Mouse (Mus musculus) thymus, adult 2 months (tissue): ENCODE measurements around the gene Fbf1. TPM values are rescaled to one million over a fixed set of nuclear protein-coding genes. Genes with fewer than 3 reads are reported as not detected.
"Not testable (repeated sequence)": the region's sequence is repeated elsewhere in the genome, so short reads cannot be mapped to it uniquely, and the experiment has no call there.

Experiments
- DNase-seq: peaks from one replicate; pipeline ENCODE4 v3.0.0; 2021
- H3K27ac ChIP-seq: fragments of 200-500 bp; 2 replicates; pipeline ENCODE4 v1.5.1; 2012; ENCODE audit warnings: low read length, control low read depth; ENCODE audit not compliant: control insufficient read depth, insufficient read depth
- H3K27me3 ChIP-seq: fragments of 200-500 bp; 2 replicates; pipeline ENCODE4 v1.6.1; 2012; ENCODE audit warnings: mild to moderate bottlenecking, low read length, moderate library complexity, mixed read lengths; ENCODE audit not compliant: control insufficient read depth, insufficient read depth
- H3K36me3 ChIP-seq: fragments of 200-500 bp; 2 replicates; pipeline ENCODE4 v1.6.1; 2012; ENCODE audit warnings: mild to moderate bottlenecking, low read length, moderate library complexity; ENCODE audit not compliant: control insufficient read depth, insufficient read depth
- H3K4me1 ChIP-seq: fragments of 200-500 bp; replicated peaks from 2 replicates; pipeline ENCODE4 v1.6.1; 2012; ENCODE audit warnings: low read length; ENCODE audit not compliant: control insufficient read depth, insufficient read depth
- H3K4me3 ChIP-seq: fragments of 200-500 bp; 2 replicates; pipeline ENCODE4 v1.5.1; 2012; ENCODE audit warnings: mild to moderate bottlenecking, low read length, control low read depth, moderate library complexity; ENCODE audit not compliant: control insufficient read depth, insufficient read depth
- CTCF ChIP-seq: fragments of 200-500 bp; IDR thresholded peaks from 2 replicates; pipeline ENCODE4 v1.5.1; 2012; ENCODE audit warnings: mild to moderate bottlenecking, control low read depth, low read length, moderate library complexity, borderline replicate concordance; ENCODE audit not compliant: control insufficient read depth, poor library complexity, insufficient read depth; ENCODE audit errors: extremely low read depth
- POLR2A ChIP-seq: fragments of 200-500 bp; IDR thresholded peaks from 2 replicates; pipeline ENCODE4 v1.6.1; 2012; ENCODE audit warnings: mild to moderate bottlenecking, low read length, control low read depth, moderate library complexity; ENCODE audit not compliant: control insufficient read depth, poor library complexity, insufficient read depth; ENCODE audit errors: extremely low read depth
- WGBS: fragments of 180-500 bp; shearing (Covaris S2); methylation state at CpG from one replicate; pipeline ENCODE4 v1.1.7; 2018; 5-methylcytosine and 5-hydroxymethylcytosine counted together
- polyA plus RNA-seq: library from polyadenylated mRNA; depleted of rRNA; stranded (reverse); fragments of >200 nt; gene quantifications from 2 replicates; pipeline ENCODE4 v1.2.3, GENCODE M21; 2012

The Fbf1 gene
- polyA plus RNA-seq, 1 experiment, result 30.3 TPM

DNA sequence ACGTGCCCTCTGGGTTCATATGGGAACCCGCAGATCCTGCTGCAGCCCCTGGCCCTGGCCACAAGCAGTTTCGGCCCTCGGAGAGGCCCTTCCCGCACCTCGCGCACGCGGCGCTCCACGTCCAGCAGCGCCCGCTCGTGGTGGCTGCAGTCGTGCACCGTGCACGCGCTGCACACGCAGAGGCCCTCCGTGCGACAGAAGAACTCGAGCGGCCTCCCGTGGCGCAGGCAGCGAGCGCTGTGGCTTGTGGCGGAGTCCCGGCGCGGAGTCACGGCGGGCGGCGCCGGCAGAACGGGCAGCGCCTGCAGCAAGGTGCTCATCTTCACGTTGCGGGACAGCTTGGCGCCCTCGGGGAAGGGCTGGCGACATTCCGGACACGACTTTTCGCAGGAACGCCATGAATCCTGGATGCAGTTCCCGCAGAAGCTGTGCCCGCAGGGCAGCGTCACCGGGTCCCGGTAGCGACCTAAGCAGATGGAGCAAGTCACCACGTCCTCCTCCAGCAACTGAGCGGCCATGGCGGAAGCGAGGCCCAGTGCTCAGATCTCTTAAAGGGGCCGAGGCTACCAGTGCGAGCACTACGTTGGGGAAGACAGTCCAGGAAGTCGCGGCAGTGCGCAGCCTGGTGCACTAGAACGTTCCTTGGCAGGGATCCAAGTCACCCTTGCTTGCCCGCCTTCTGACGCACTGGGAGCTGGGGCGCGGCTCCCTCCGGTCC lies 37.3 kb downstream of the Fbf1 start, which contains the start of gene Trim65:
Gene Trim65 (minus strand): TSS at position 641 of the 718 bp plus-strand sequence.
- H3K27me3 ChIP-seq, result no peaks in the 10 kb centered on the region
- WGBS, result under 1% methylated on average over 69 of the region's 69 CpGs
- DNase-seq, result peak; percentile 87
- H3K27ac ChIP-seq, result peak within 1 kb of the TSS; percentile 85
- H3K36me3 ChIP-seq, result peaks cover 10% of the 10 kb centered on the region
- peak within 1 kb of the TSS; percentile 66 for H3K4me3 ChIP-seq
- TF ChIP-seq CTCF, result peak; percentile 93
- TF ChIP-seq POLR2A, result no peak
- H3K4me1 ChIP-seq, result peaks cover 28% of the 10 kb centered on the region

DNA sequence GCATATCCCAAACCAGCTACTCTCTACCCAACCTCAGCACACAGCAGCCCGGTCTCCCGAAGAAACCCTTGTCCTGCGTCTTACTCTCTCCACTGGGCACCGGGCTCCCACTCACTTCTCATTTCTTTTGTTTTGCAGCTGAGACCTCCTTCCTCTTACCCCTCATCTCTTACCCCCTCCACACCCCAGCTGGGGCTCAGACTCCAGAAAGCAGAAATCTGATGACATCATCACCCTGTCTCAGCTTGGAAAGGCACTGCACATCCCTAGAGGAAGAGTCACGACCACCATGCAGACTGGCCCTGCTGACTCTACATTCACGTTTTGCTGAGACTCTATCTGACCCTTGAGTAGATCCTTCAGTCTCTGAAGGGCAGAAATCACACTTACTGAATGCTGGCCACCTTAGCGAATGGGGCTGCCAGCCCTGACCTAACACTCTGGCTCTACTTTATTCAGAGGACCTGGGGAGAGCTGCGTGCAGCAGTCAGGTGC lies 37.9 kb downstream of the Fbf1 start:
- Histone ChIP-seq H3K4me1 (peaks cover 28% of the 10 kb centered on the region), H3K27ac (peak overlapping the region; percentile 18; the same call in 1 of the 2 replicates), H3K27me3 (no peaks in the 10 kb centered on the region), H3K4me3 (peak overlapping the region; percentile 66), H3K36me3 (peaks cover 16% of the 10 kb centered on the region)
- 5% methylated on average over 8 of the region's 8 CpGs for WGBS
- TF ChIP-seq CTCF (no peak), POLR2A (no peak)
- peak; percentile 31 for DNase-seq

- TF ChIP-seq POLR2A (no peak), CTCF (no peak)
- Histone ChIP-seq H3K27me3 (no peaks in the 10 kb centered on the region), H3K4me3 (peak overlapping the region; percentile 66), H3K4me1 (peaks cover 28% of the 10 kb centered on the region), H3K36me3 (peaks cover 16% of the 10 kb centered on the region), H3K27ac (no peak overlapping the region)
- no peak for DNase-seq
- 79% methylated on average over 9 of the region's 9 CpGs for WGBS
Observed at GRCm38 (mm10) chr11:116129091-116129790, 38.7 kb downstream of the Fbf1 start.

DNA sequence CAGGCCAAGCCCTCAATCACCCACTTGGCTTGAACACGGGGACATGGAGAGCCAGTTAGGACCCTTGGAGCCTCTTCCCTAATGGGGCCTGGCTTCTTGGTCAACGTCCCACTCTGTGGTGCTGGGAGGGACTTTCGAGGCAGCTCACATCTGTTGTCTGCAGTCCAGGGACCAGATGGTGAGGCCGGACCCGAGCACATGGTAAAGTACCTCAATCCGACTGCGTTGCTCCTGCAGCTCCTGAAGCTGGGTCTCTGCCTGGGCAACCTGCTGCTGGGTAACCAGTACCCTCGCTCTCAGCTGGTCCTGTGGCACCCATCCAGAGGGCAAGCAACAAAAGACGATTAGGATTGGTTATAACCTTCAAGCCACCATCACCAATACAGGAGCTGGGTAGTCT lies 40.0 kb downstream of the Fbf1 start:
- peaks cover 24% of the 10 kb centered on the region for H3K4me1 ChIP-seq
- H3K27ac ChIP-seq, result no peak overlapping the region
- 93% methylated on average over 9 of the region's 9 CpGs for WGBS
- H3K36me3 ChIP-seq, result peaks cover 20% of the 10 kb centered on the region
- no peak for DNase-seq
- no peaks in the 10 kb centered on the region for H3K27me3 ChIP-seq
- TF ChIP-seq POLR2A, result no peak
- TF ChIP-seq CTCF, result no peak
- no peak overlapping the region for H3K4me3 ChIP-seq

- H3K27me3 ChIP-seq, result no peaks in the 10 kb centered on the region
- H3K4me1 ChIP-seq, result peaks cover 18% of the 10 kb centered on the region
- H3K36me3 ChIP-seq, result peaks cover 20% of the 10 kb centered on the region
- DNase-seq, result no peak
- no peak within 1 kb of the TSS for H3K27ac ChIP-seq
- TF ChIP-seq POLR2A, result no peak
- TF ChIP-seq CTCF, result no peak
- WGBS, result 91% methylated on average over 23 of the region's 23 CpGs
- no peak within 1 kb of the TSS for H3K4me3 ChIP-seq
Observed at GRCm38 (mm10) chr11:116127156-116127980, 40.6 kb downstream of the Fbf1 start, which contains the start of gene Trim47. Trim47 (minus strand) TSS chr11:116127210.

GRCm38 (mm10) chr11:116126261-116126660 lies 41.7 kb downstream of the Fbf1 start:
- Histone ChIP-seq H3K4me3 (no peak overlapping the region), H3K4me1 (peaks cover 13% of the 10 kb centered on the region), H3K27ac (no peak overlapping the region), H3K36me3 (peaks cover 20% of the 10 kb centered on the region), H3K27me3 (no peaks in the 10 kb centered on the region)
- TF ChIP-seq CTCF, result no peak
- no peak for TF ChIP-seq POLR2A
- no peak for DNase-seq
- WGBS, result over 99% methylated on average over 15 of the region's 15 CpGs

DNA sequence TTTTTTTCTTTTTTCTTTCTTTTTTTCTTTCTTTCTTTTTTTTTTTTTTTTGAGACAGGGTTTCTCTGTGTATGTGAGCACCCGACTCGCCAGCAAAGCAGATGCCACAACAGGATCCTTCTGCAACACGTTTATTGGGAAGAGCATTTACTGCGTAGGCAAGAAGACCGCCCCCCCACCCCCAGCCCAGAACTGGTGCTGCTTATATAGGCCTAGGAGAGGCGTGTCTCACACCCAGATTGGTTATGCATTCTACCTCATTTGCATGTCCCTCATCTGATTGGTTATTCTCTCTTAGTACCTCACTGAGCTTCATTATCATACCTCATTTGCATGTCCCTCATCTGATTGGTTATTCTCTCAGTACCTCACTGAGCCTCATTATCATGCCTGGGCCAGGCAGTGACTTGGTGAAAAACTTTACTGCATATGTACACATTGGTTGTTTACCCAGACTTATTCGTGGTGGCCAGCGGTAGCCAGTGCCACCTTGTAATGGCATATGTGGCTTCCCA lies 46.2 kb downstream of the Fbf1 start:
- H3K4me3 ChIP-seq, DNase-seq, H3K27me3 ChIP-seq, H3K27ac ChIP-seq, H3K4me1 ChIP-seq: not testable (repeated sequence)
- peaks cover 17% of the 10 kb centered on the region for H3K36me3 ChIP-seq
- 98% methylated on average over 8 of the region's 8 CpGs for WGBS
